ENCODE assay signal across 8 mouse cellular contexts in genomic region chr3:51916060-51916870, GRCm38 (mm10).
DNase-seq lines count a peak whose midpoint lies in the region; ATAC-seq and TF ChIP-seq lines count a peak whose summit lies in the region.

No protein-coding gene starts in this region.

- H3K27ac ChIP-seq in embryonic fibroblast, embryonic 13.5 days (ENCODE audit: insufficient read depth, low read length), result 0 out of 2 replicates have a peak overlapping the region, but pooled peaks have one; percentile 3
- peak overlapping the region; percentile 61 for H3K27ac ChIP-seq in liver, embryonic 13.5 days
- peak overlapping the region; percentile 96 for H3K27ac ChIP-seq in olfactory bulb, adult 2 months (ENCODE audit: insufficient read depth, low read depth, low read length)

- H3K4me3 ChIP-seq in embryonic fibroblast, embryonic 13.5 days (ENCODE audit: insufficient read depth, low read length), result no peak overlapping the region
- no peak overlapping the region for H3K4me3 ChIP-seq in liver, embryonic 13.5 days (replicated peaks)
- H3K4me3 ChIP-seq in olfactory bulb, adult 2 months (ENCODE audit: insufficient read depth, low read depth, low read length), result no peak overlapping the region

- H3K9ac ChIP-seq in liver, embryonic 13.5 days, result no peak overlapping the region

- peak; percentile 56 for ATAC-seq in liver, embryonic 13.5 days (ENCODE audit: low read depth)

- H3K36me3 ChIP-seq in liver, embryonic 13.5 days, result peaks cover 3% of the 10 kb centered on the region; the same call in 1 of the 2 replicates

- DNase-seq in brain, embryonic 14.5 days (ENCODE audit: low read depth), result peak; percentile 52
- DNase-seq in heart, postnatal 25 days (ENCODE audit: low spot score), result peak; percentile 53
- DNase-seq in large intestine, adult 2 months (ENCODE audit: low read depth, low spot score), result peak; percentile 73
- no peak for DNase-seq in liver, embryonic 13.5 days
- DNase-seq in spleen, adult 18-20 months, result no peak
- no peak for DNase-seq in T-cell, adult 2 months (ENCODE audit: low spot score)

- peaks cover 8% of the 10 kb centered on the region; the same call in 1 of the 2 replicates for H3K4me1 ChIP-seq in embryonic fibroblast, embryonic 13.5 days (ENCODE audit: control insufficient read depth, insufficient read depth, low read length)
- H3K4me1 ChIP-seq in liver, embryonic 13.5 days (replicated peaks), result peaks cover 38% of the 10 kb centered on the region
- H3K4me1 ChIP-seq in olfactory bulb, adult 2 months (ENCODE audit: control insufficient read depth, insufficient read depth, low read length), result peaks cover 20% of the 10 kb centered on the region

- H3K9me3 ChIP-seq in liver, embryonic 13.5 days (replicated peaks), result no peaks in the 10 kb centered on the region

- no peak for TF ChIP-seq CTCF in brain, embryonic 14.5 days (IDR thresholded peaks at IDR 0.05; ENCODE audit: borderline replicate concordance, extremely low read depth, insufficient read depth, insufficient read length)
- TF ChIP-seq CTCF in embryonic fibroblast, embryonic 13.5 days (IDR thresholded peaks at IDR 0.05; ENCODE audit: borderline replicate concordance, insufficient read depth, low read length), result no peak
- no peak for TF ChIP-seq CTCF in olfactory bulb, adult 2 months (IDR thresholded peaks at IDR 0.05; ENCODE audit: insufficient read depth, low read depth, low read length)

- H3K4me2 ChIP-seq in liver, embryonic 13.5 days, result 0 out of 2 replicates have a peak overlapping the region, but pooled peaks have one; percentile 23

- H3K27me3 ChIP-seq in liver, embryonic 13.5 days, result no peaks in the 10 kb centered on the region

- 9% methylated on average over 10 of the region's 10 CpGs for WGBS in large intestine, adult 2 months
- 28% methylated on average over 10 of the region's 10 CpGs for WGBS in liver, embryonic 13.5 days (ENCODE audit: insufficient replicate concordance)
- WGBS in olfactory bulb, adult 2 months, result 17% methylated on average over 10 of the region's 10 CpGs

- intact Hi-C loops in heart, postnatal 25 days (cut with DNase I), result no loop called here

- no peak for TF ChIP-seq POLR2A in brain, embryonic 14.5 days (IDR thresholded peaks at IDR 0.05; ENCODE audit: borderline replicate concordance, extremely low read depth, insufficient read depth, insufficient read length, poor library complexity, severe bottlenecking)
- TF ChIP-seq POLR2A in embryonic fibroblast, embryonic 13.5 days (IDR thresholded peaks at IDR 0.05; ENCODE audit: low read depth, low read length), result no peak
- no peak for TF ChIP-seq POLR2A in olfactory bulb, adult 2 months (IDR thresholded peaks at IDR 0.05; ENCODE audit: insufficient read depth, low read depth, low read length)

Comparison
In these comparisons a context has a peak if more than half of its experiments do, and no peak if none do; other contexts are left out.
1. DNase-seq: peak in brain, embryonic 14.5 days (single experiment), heart, postnatal 25 days (single experiment) and large intestine, adult 2 months (single experiment); none in liver, embryonic 13.5 days (single experiment), spleen, adult 18-20 months (0 of 2) and T-cell, adult 2 months (single experiment).
2. H3K27ac ChIP-seq: peak in every context shown above with its lines; median percentile 96 in olfactory bulb, adult 2 months; 61 in liver, embryonic 13.5 days; 3 in embryonic fibroblast, embryonic 13.5 days.